Mouse (Mus musculus) limb, embryonic 13.5 days (tissue): Measurements from ENCODE around the gene Mecom. TPM values are rescaled to one million over a fixed set of nuclear protein-coding genes. Genes with fewer than 3 reads are reported as not detected.

Experiments used
- ATAC-seq: fragments of 200-750 bp; cut with Nextera tagmentation; 2 replicates; pipeline ENCODE4 v1.8.0; 2017; ENCODE audit warnings: low read depth, moderate number of reproducible peaks, moderate TSS enrichment; ENCODE audit not compliant: low FRiP score
- H3K27ac ChIP-seq: fragments of 300-500 bp; sonication (generic); 2 replicates; pipeline ENCODE4 v1.5.1; 2015; ENCODE audit warnings: inconsistent platforms, mild to moderate bottlenecking, moderate library complexity
- H3K27me3 ChIP-seq: fragments of 300-500 bp; sonication (generic); 2 replicates; pipeline ENCODE4 v1.6.1; 2015; ENCODE audit warnings: mild to moderate bottlenecking, inconsistent platforms
- H3K36me3 ChIP-seq: fragments of 300-500 bp; sonication (generic); 2 replicates; pipeline ENCODE4 v1.6.1; 2015; ENCODE audit warnings: inconsistent platforms, mild to moderate bottlenecking, moderate library complexity
- H3K4me1 ChIP-seq: fragments of 300-500 bp; sonication (generic); 2 replicates; pipeline ENCODE4 v1.6.1; 2015; ENCODE audit warnings: inconsistent platforms
- H3K4me2 ChIP-seq: fragments of 300-500 bp; sonication (generic); replicated peaks from 2 replicates; pipeline ENCODE4 v1.6.1; 2015; ENCODE audit warnings: inconsistent platforms, mild to moderate bottlenecking, moderate library complexity
- H3K4me3 ChIP-seq: fragments of 300-500 bp; sonication (generic); 2 replicates; pipeline ENCODE4 v1.5.1; 2015; ENCODE audit warnings: moderate library complexity, mild to moderate bottlenecking, inconsistent platforms
- H3K9ac ChIP-seq: fragments of 300-500 bp; sonication (generic); 2 replicates; pipeline ENCODE4 v1.6.1; 2015; ENCODE audit warnings: mild to moderate bottlenecking, inconsistent platforms
- H3K9me3 ChIP-seq: fragments of 300-500 bp; sonication (generic); 2 replicates; pipeline ENCODE4 v1.6.1; 2016; ENCODE audit warnings: inconsistent platforms
- WGBS: fragments of 180-500 bp; shearing (Covaris S2); methylation state at CpG from one replicate; pipeline ENCODE4 v1.1.7; 2015; 5-methylcytosine and 5-hydroxymethylcytosine counted together
- polyA plus RNA-seq: library from polyadenylated mRNA; unstranded; fragments of >200 nt; fragmentation: Nextera tagmentation; extraction: Ambion mirVana; gene quantifications from 2 replicates; pipeline ENCODE4 v1.2.1, GENCODE M21; 2015

The Mecom gene
- polyA plus RNA-seq, 1 experiment from 2014 or later = 90.7 TPM

GRCm38 (mm10) chr3:30366621-30367020, 181.2 kb downstream of the Mecom start:
- H3K27me3 ChIP-seq = no peaks in the 10 kb centered on the region
- no peak overlapping the region for H3K4me3 ChIP-seq
- WGBS = 93% methylated on average over 7 of the region's 7 CpGs
- H3K4me2 ChIP-seq = no peak overlapping the region
- no peak for ATAC-seq
- peaks cover 25% of the 10 kb centered on the region for H3K4me1 ChIP-seq
- H3K9ac ChIP-seq = no peak overlapping the region
- H3K36me3 ChIP-seq = no peaks in the 10 kb centered on the region
- no peaks in the 10 kb centered on the region for H3K9me3 ChIP-seq
- no peak overlapping the region for H3K27ac ChIP-seq

GRCm38 (mm10) chr3:30361190-30361589, 186.6 kb downstream of the Mecom start:
- no peak overlapping the region for H3K4me3 ChIP-seq
- H3K9me3 ChIP-seq = no peaks in the 10 kb centered on the region
- peak overlapping the region; percentile 16; the same call in 1 of the 2 replicates for H3K27ac ChIP-seq
- H3K36me3 ChIP-seq = peaks cover 5% of the 10 kb centered on the region; the same call in 1 of the 2 replicates
- 56% methylated on average over 5 of the region's 5 CpGs for whole genome bisulfite sequencing
- H3K9ac ChIP-seq = no peak overlapping the region
- no peaks in the 10 kb centered on the region for H3K27me3 ChIP-seq
- peaks cover 44% of the 10 kb centered on the region for H3K4me1 ChIP-seq
- peak overlapping the region; percentile 30 for H3K4me2 ChIP-seq
- 0 out of 2 replicates have a peak, but pooled peaks have one; percentile 26 for ATAC-seq

- no peak for ATAC-seq
- Histone ChIP-seq H3K4me3 (no peak overlapping the region), H3K4me2 (no peak overlapping the region), H3K4me1 (peaks cover 17% of the 10 kb centered on the region), H3K9ac (no peak overlapping the region), H3K27me3 (no peaks in the 10 kb centered on the region), H3K27ac (no peak overlapping the region), H3K9me3 (no peaks in the 10 kb centered on the region), H3K36me3 (peaks cover 5% of the 10 kb centered on the region; the same call in 1 of the 2 replicates)
- WGBS = 44% methylated on average over 6 of the region's 6 CpGs
Measured at GRCm38 (mm10) chr3:30353878-30354727, 193.7 kb downstream of the Mecom start.

DNA sequence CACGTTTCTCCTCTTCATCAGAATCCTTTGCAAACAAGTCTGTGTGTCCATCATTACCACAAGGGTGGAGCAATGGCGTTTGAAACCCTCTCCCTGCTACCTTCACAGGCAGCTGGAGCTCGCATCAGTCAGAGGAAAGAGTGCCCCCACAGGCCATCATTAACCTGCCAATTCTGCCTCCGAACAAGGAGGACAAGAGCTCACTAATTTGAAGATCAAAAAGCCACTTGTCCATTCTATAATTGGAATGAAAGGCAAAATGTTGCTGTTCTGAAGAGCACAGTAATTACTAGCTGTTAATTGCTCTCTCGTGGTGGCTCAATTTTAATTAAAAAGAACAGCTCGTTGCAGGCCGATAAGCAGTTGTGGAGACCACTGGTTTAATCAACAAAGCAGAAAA, 198.5 kb downstream of the Mecom start:
- Histone ChIP-seq H3K4me2 (no peak overlapping the region), H3K36me3 (no peaks in the 10 kb centered on the region), H3K27ac (no peak overlapping the region), H3K9ac (no peak overlapping the region), H3K4me1 (peaks cover 42% of the 10 kb centered on the region), H3K4me3 (no peak overlapping the region), H3K9me3 (no peaks in the 10 kb centered on the region), H3K27me3 (no peaks in the 10 kb centered on the region)
- no peak for ATAC-seq
- WGBS = 15% methylated on average over 7 of the region's 7 CpGs

GRCm38 (mm10) chr3:30344151-30344550, 203.7 kb downstream of the Mecom start:
- H3K4me2 ChIP-seq = no peak overlapping the region
- H3K4me3 ChIP-seq = no peak overlapping the region
- ATAC-seq = no peak
- H3K9me3 ChIP-seq = no peaks in the 10 kb centered on the region
- peaks cover 28% of the 10 kb centered on the region for H3K4me1 ChIP-seq
- no peaks in the 10 kb centered on the region for H3K36me3 ChIP-seq
- WGBS = 91% methylated on average over 4 of the region's 4 CpGs
- no peaks in the 10 kb centered on the region for H3K27me3 ChIP-seq
- no peak overlapping the region for H3K27ac ChIP-seq
- H3K9ac ChIP-seq = no peak overlapping the region

- no peak for ATAC-seq
- no peaks in the 10 kb centered on the region for H3K36me3 ChIP-seq
- no peak overlapping the region for H3K4me3 ChIP-seq
- no peak overlapping the region for H3K9ac ChIP-seq
- WGBS = 83% methylated on average over 6 of the region's 6 CpGs
- H3K4me2 ChIP-seq = no peak overlapping the region
- no peak overlapping the region for H3K27ac ChIP-seq
- H3K9me3 ChIP-seq = no peaks in the 10 kb centered on the region
- no peaks in the 10 kb centered on the region for H3K27me3 ChIP-seq
- 0 out of 2 replicates have a peak, but pooled peaks cover 3% of the 10 kb centered on the region for H3K4me1 ChIP-seq
Measured at GRCm38 (mm10) chr3:30332337-30332736, 215.5 kb downstream of the Mecom start.

GRCm38 (mm10) chr3:30330476-30330875, 217.3 kb downstream of the Mecom start:
- Histone ChIP-seq H3K4me1 (0 out of 2 replicates have a peak, but pooled peaks cover 3% of the 10 kb centered on the region), H3K36me3 (no peaks in the 10 kb centered on the region), H3K27me3 (no peaks in the 10 kb centered on the region), H3K4me3 (no peak overlapping the region), H3K4me2 (no peak overlapping the region), H3K27ac (no peak overlapping the region), H3K9ac (no peak overlapping the region), H3K9me3 (no peaks in the 10 kb centered on the region)
- no peak for ATAC-seq
- 78% methylated on average over 3 of the region's 3 CpGs for WGBS

DNA sequence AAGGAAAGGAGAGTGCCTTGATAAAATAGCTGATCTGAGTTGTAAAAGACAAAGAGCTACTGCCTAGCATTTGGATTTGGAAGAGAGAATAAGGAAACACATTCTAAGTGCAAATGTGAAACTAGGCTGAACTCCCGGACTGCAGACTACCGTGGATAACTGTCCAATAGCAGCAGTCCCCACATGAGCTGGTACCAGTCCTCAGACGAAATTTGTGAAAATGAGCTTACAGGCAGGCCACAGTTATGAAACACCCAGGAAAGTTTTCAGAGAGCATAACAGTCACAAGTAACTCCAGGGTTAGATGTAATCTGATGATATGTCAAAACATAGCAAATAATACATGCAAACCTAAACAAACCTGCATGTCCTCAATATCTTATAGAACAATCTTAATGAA, 217.8 kb downstream of the Mecom start:
- ATAC-seq = no peak
- Histone ChIP-seq H3K27me3 (no peaks in the 10 kb centered on the region), H3K4me1 (0 out of 2 replicates have a peak, but pooled peaks cover 3% of the 10 kb centered on the region), H3K27ac (no peak overlapping the region), H3K4me2 (no peak overlapping the region), H3K9ac (no peak overlapping the region), H3K36me3 (no peaks in the 10 kb centered on the region), H3K9me3 (no peaks in the 10 kb centered on the region), H3K4me3 (no peak overlapping the region)
- WGBS = 75% methylated on average over 3 of the region's 3 CpGs

GRCm38 (mm10) chr3:30314955-30315354, 232.9 kb downstream of the Mecom start:
- no peak overlapping the region for H3K27ac ChIP-seq
- peaks cover 24% of the 10 kb centered on the region for H3K4me1 ChIP-seq
- no peaks in the 10 kb centered on the region for H3K27me3 ChIP-seq
- no peaks in the 10 kb centered on the region for H3K9me3 ChIP-seq
- H3K9ac ChIP-seq = no peak overlapping the region
- no peaks in the 10 kb centered on the region for H3K36me3 ChIP-seq
- WGBS = 30% methylated on average over 2 of the region's 2 CpGs
- H3K4me2 ChIP-seq = no peak overlapping the region
- no peak for ATAC-seq
- no peak overlapping the region for H3K4me3 ChIP-seq

- Histone ChIP-seq H3K27me3 (no peaks in the 10 kb centered on the region; the same call in 1 of the 2 replicates), H3K4me1 (peaks cover 31% of the 10 kb centered on the region), H3K4me3 (no peak overlapping the region), H3K27ac (no peak overlapping the region), H3K9ac (no peak overlapping the region), H3K36me3 (no peaks in the 10 kb centered on the region), H3K4me2 (no peak overlapping the region), H3K9me3 (no peaks in the 10 kb centered on the region)
- WGBS = 27% methylated on average over 4 of the region's 4 CpGs
- 0 out of 2 replicates have a peak, but pooled peaks have one; percentile 36 for ATAC-seq
Measured at GRCm38 (mm10) chr3:30308081-30308480, 239.7 kb downstream of the Mecom start.

DNA sequence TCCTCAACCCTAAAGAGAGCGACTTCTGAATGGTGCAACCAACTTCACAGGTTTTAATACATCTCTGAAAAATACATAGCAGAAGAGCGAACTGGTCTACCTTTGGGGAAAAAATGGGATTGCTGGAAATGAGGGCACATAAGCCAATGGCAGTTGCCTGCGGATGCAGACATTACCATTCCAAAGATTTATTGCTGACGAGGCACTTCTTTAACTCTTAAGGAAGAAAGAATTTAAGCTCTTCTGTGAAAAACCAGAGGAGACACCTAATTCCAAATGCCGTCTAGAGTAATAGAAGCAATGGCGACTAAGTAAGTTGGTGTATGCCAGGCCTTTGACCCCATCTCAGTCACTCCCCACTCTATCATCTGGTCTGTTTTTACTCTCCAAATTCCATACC, 240.2 kb downstream of the Mecom start:
- H3K9me3 ChIP-seq = no peaks in the 10 kb centered on the region
- no peak overlapping the region for H3K4me2 ChIP-seq
- ATAC-seq = no peak
- WGBS = 67% methylated on average over 6 of the region's 6 CpGs
- no peaks in the 10 kb centered on the region for H3K36me3 ChIP-seq
- H3K27ac ChIP-seq = no peak overlapping the region
- no peaks in the 10 kb centered on the region; the same call in 1 of the 2 replicates for H3K27me3 ChIP-seq
- no peak overlapping the region for H3K9ac ChIP-seq
- peaks cover 35% of the 10 kb centered on the region for H3K4me1 ChIP-seq
- no peak overlapping the region for H3K4me3 ChIP-seq

DNA sequence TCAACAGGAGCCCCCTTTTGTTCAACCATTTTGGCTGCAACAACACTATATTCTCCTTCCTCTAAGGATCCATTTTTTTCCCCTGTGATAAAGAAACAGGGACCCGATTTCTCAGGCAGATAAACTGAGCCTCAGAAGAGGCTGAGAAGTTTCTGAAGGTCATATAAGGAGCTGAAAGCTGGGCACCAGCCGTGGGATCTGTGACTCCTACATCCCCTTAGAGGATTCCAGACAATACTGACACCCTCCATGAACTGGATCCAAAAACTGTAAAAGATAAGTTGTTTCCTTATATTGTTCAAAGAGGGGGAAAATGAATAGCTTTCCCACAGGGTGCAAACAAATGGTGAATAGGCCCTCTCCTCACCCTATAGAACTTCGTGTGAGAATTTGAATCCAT, 241.7 kb downstream of the Mecom start:
- no peak overlapping the region for H3K9ac ChIP-seq
- no peaks in the 10 kb centered on the region; the same call in 1 of the 2 replicates for H3K27me3 ChIP-seq
- H3K9me3 ChIP-seq = no peaks in the 10 kb centered on the region
- H3K4me3 ChIP-seq = no peak overlapping the region
- no peak overlapping the region for H3K4me2 ChIP-seq
- ATAC-seq = no peak
- H3K27ac ChIP-seq = no peak overlapping the region
- no peaks in the 10 kb centered on the region for H3K36me3 ChIP-seq
- peaks cover 43% of the 10 kb centered on the region for H3K4me1 ChIP-seq
- WGBS = 64% methylated on average over 3 of the region's 3 CpGs
